Mouse (Mus musculus) T-helper 1 cell (primary cell): ENCODE data around the gene Sh3kbp1.

Experiments
- in situ Hi-C: fragments of 300-600 bp; cut with MboI, MseI; formaldehyde crosslinking; loops from one replicate; pipeline ENCODE4 v1.15.1; 2025; ENCODE audit warnings: high pct_unique_total_duplicates

Gene Sh3kbp1

GRCm38 (mm10) chrX:159677585-159678319, 50.7 kb downstream of the Sh3kbp1 start:
- in situ Hi-C loops: no loop called here

- in situ Hi-C loops: no loop called here
Measured at GRCm38 (mm10) chrX:159678320-159678835, 51.3 kb downstream of the Sh3kbp1 start.

DNA sequence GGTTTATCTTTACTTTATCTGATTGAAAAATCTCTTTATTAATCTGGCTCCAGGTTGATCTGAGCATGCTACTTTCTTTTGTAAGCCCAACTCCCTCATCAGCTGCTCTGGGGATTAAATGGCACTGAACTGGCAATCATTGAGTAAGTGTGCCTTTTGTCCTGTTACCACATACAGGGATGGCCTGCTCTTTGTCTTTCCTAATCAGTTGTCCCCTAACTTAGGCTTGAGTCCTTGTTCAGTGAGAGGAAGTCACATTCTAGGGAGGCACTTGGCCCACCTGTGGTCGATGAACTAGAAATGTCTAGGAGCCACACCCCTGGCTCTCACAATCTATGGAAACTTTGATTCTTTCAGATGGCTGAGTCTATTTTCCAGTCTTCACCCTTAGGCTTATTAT, 58.4 kb downstream of the Sh3kbp1 start:
- in situ Hi-C loops: no loop called here

GRCm38 (mm10) chrX:159686850-159687249, 59.8 kb downstream of the Sh3kbp1 start:
- in situ Hi-C loops: no loop called here

DNA sequence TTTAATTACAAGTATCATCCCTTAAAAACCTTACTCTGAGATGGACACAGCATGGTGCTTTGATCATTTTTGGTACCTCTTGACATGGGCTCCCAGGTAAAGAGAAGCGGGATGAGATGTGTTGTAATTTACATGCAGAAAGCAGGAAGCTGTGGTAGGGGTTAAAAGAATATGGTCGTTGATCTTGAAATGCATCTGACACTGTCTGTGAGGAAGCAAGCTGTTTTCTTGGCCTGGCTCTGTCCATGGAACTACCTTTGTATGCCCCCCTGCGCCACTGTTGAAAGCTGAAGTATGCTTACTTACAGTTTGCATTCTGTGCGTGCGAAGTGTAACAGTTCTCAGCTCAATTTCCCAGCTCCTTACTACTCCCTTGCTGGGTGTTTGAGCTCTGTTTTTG, 61.6 kb downstream of the Sh3kbp1 start:
- in situ Hi-C loops: no loop called here

DNA sequence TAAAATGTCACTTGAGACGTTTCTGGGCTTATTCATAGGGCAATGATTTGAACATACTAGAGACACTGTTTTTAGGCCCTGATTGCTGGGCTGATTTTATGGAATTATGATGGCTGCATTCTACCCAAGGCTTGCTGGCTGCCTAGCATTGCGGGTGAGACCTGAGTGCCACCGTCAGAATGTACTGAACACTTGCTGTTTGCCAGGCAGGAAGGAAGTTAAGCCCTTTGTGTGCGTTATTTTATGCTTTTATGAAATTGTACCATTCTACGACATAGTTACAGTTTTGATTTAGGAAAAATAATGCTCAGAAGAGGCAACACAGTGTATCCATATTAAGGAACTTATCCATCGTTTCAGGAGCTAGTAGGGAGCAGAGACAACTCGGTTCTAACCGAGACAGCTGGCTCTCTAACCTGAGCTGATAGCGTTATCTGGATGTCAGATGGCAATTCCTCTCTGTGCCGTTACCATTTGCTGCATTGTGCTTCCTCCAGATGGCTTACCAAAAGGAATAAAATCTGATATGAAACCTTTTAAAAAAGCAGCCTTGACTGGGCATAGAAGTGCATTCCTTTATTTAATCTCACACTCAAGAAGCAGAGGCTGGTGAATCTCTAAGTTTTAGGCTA, 62.8 kb downstream of the Sh3kbp1 start:
- in situ Hi-C loops: no loop called here

- in situ Hi-C loops: no loop called here
Measured at GRCm38 (mm10) chrX:159693126-159693525, 66.1 kb downstream of the Sh3kbp1 start.

DNA sequence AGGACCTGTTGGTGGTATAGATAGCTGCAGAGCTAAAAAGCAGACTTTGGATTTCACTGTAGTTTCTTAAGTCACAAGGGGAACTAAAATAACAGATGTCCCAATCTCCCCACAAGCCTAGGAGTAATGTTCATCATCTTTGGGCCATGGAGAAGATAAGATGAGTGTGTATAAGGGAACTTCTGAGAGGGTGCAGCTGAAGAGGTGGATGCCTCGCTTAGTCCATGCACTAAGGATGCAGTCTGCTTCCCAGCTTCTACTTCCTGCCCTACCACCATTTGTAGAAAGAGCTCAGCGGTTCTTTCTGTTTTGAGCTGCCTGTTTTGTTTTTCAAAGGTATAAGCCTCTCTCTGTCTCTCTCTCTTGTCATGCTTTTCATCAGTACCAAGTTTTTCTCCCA, 69.5 kb downstream of the Sh3kbp1 start:
- in situ Hi-C loops: no loop called here

GRCm38 (mm10) chrX:159697030-159697454, 70.0 kb downstream of the Sh3kbp1 start:
- in situ Hi-C loops: no loop called here

- in situ Hi-C loops: no loop called here
Measured at GRCm38 (mm10) chrX:159702850-159703249, 75.8 kb downstream of the Sh3kbp1 start.

- in situ Hi-C loops: no loop called here
Measured at GRCm38 (mm10) chrX:159704381-159705004, 77.4 kb downstream of the Sh3kbp1 start.

- in situ Hi-C loops: no loop called here
Measured at GRCm38 (mm10) chrX:159705412-159705811, 78.3 kb downstream of the Sh3kbp1 start.

DNA sequence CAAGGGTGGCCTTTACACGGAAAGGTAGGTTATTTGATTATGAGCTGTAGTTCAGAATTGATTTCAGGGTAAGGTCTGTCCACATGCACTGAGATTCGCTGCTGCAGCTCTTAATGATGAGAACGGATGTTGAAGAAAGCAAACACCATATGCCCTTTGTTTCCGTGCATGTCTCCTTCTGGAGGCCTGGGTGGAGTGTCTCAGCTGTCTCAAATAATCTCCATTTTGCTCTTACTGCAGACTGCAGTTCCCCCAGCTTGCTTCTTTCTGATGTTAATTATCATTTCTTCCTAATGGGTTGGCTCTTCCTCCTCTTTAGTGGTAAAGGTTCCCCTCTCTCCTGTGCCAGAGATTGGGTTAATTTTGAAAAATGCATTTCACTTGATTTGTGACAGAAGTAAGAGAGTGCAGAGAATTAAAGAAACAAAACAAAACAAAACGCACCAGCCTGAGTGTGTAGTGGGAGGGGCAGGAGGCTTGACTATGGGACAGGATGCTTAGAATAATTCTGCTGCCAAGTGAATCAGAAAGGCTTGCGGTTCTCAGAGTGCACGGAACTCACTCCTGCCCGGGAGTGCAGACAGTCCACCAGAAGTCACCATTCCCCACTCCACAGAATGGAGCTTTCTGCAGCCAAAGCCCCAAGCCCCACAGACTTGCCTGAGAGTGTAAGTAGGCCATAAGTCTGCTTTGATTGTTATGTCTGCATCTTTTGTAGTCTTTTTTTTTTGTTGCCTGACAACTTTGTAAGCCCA, 81.2 kb downstream of the Sh3kbp1 start:
- in situ Hi-C loops: no loop called here

- in situ Hi-C loops: no loop called here
Measured at GRCm38 (mm10) chrX:159709296-159709695, 82.2 kb downstream of the Sh3kbp1 start.

DNA sequence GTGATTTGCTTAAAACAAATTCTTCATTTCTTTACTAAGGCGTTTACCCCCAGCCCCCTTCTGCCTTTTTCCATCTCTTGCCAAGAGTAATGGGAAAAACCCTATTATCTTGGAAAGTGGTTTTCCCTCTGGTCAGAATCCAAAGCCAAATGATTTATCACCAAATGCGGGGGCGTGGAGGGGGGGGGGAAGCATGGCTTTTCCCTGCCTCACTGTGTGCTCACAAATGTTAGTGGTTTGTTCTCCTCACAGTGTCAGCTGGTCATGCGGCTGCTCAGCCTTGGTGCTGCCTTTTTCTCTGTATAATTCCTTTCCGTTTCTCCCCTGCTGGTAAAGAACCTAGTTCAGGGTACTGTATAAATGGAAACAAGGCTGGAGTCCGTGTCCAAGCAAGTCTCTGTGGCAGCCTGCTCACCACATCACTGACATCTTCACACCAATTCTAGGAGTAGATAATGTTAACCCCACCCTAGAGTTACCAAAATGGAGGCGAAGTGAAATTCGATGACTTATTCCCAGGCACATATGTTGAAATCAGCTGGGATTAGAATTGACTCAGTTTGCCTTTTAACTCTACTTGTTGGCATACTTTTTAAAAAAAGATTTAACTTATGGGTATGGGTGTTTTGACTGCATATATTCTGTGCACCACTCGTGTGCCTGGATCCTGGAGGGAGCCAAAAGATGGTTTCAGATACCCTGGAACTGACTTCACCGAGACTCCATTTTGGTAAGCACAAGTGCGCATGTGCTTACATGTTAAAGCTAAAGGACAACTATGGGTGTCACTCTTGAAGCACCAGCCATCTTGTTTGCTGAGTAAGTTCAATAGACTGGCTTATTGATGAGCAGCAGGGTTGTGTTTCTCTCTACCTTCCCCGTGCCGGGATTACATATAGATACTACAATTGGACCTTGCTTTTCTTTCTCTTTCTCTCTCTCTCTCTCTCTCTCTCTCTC, 84.3 kb downstream of the Sh3kbp1 start:
- in situ Hi-C loops: no loop called here

DNA sequence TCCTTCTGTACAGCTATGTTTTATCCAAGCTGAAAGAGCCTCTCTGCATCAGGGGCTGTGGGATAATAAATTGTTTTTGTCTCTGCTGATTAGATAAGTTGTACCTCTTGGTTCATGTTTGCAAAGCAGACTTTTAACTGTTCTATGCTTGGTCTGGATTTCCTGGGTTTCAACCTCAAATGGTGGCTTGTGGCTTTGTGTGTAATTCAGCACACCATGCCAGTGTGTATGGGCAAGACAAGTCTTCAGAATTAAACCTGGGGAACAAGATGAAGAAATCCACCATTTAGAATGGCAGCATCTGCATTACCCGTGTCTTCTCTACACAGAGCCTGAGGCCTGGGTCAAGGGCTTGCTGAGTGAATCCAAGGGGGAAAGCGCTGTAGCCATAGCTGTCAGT, 86.1 kb downstream of the Sh3kbp1 start:
- in situ Hi-C loops: no loop called here

- in situ Hi-C loops: no loop called here
Measured at GRCm38 (mm10) chrX:159721390-159721789, 94.3 kb downstream of the Sh3kbp1 start.

DNA sequence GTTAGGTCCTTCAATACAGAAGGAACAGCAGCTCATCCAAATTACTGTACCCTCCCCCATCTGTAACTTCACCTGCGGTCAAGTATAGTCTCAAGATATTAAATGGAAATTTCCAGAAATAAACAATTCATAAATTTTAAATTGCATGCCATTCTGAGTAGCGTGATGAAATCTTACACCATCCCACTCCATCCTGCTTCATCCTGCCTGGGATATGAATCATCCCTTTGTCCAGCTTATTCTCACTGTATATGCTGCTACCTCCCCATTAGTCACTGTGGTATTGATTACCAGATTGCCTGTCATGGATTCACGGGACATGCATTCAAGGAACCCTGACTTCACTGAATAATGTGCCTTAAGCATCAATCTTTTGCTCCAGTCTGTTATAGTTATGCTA, 104.3 kb downstream of the Sh3kbp1 start:
- in situ Hi-C loops: no loop called here

DNA sequence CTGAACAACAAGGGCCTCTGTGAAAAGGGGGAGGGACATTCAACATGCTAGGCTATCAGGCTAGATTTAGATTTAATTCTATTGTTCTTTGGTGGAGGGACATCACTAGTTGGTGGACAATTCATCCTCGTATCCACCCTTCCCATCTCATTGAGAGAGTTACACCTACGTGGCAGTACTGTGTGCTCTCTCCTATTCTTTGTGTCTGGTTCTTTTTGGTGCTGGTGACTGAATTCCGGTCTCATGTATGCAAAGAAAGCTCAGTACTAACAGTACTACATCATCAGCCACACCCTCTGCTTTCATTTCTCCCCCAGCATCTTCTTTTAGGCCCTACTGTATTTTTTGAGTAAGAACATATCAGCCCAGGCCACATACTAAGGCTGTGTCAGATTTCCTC, 105.8 kb downstream of the Sh3kbp1 start:
- in situ Hi-C loops: no loop called here

DNA sequence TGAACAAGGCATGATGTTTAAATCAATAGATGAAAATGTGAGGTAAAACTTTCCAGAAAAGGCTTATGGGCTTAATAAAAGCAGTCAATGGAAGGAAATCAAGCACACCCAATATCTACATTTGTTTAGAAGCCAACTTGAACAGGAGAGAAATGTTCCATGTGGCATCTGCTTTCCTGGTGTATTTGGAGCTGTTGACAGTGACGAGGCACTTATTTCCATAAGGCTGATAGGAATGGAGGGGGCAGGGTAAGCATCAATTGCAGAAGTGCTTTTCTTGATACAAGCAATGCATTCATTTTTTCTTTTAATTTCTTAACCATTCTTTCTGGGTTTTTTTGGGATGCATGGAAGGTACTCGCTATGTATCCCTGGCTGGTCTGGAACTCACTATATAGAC, 106.9 kb downstream of the Sh3kbp1 start:
- in situ Hi-C loops: no loop called here
